Mouse (Mus musculus) heart, postnatal 4 days (tissue): ENCODE measurements around the gene Rbp1. TPM values are rescaled to one million over a fixed set of nuclear protein-coding genes. Genes with fewer than 3 reads are reported as not detected.

Experiments used
- DNase-seq: peaks from one replicate; pipeline ENCODE4 v3.0.0; 2021
- total RNA-seq, 2 experiments: library from RNA; stranded (reverse); gene quantifications; 2 replicates each; pipeline ENCODE4 v1.2.3; 2021

Gene Rbp1
- total RNA-seq, 2 experiments from 2014 or later: 22.3 to 23.2 TPM

- DNase-seq: no peak
Measured at GRCm38 (mm10) chr9:98425351-98425880, 2.7 kb downstream of the Rbp1 start.

- DNase-seq: no peak
Measured at GRCm38 (mm10) chr9:98427906-98428517, 5.3 kb downstream of the Rbp1 start.

DNA sequence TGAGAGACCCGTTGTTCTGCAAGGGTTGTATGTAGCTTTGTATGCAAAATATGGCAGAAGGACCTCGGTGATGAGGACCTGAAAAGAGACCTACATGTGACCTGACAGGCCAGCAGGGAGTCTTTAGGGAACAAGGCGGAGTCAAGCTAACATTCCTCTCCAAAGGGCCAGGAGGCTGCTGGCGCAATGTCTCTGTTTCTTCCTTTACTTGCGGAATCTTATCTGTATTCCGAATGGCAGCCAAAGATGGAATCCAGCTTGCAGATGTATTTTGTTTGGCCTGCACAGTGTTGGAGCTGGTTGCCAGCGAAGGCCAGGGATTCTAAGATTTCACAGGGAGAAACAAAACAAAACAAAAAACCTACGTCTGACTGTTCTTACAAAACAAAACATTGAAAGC lies 6.0 kb downstream of the Rbp1 start:
- peak; percentile 65 for DNase-seq

- DNase-seq: peak; percentile 55
Measured at GRCm38 (mm10) chr9:98429806-98430205, 7.0 kb downstream of the Rbp1 start.

DNA sequence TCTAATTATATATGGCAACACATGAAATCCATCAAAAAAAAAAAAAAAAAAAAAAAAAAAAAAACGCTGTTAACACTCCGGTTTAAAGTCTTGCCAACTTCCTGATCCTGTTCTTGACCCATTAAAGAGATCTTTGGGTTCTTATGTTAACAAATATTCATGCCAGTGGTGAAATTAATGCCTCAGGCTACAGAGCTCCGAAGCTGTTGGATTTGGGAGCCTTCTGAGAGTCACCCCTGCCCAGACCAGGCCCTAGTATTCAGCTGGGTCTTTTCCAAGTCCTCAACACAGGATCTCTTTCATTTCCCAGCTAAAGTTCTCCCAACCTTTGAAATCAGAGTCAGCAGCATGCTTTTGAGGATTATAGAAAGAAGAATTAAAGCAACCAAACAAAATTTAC lies 7.8 kb downstream of the Rbp1 start:
- DNase-seq: no peak

DNA sequence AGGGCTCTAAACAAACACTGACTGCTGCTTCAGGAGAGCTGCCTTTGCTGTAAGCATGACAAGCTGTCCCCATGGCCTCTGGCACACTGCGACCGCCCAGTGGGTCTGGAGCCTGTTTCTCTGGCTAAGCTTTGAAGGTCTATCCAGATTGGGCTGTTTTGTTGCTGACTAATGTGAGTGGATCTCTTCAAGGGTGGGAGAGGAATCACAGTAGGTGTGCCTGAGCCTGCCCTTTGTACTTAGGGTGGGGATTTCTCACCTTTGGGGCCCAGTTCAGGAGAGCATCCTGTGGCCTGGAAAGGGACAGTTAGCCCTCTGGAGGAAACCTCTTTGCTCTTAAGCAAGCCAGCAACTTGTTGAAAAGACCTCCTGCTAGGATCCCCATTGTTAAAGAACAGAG lies 10.3 kb downstream of the Rbp1 start:
- DNase-seq: no peak

- no peak for DNase-seq
Measured at GRCm38 (mm10) chr9:98433956-98434588, 11.3 kb downstream of the Rbp1 start.

- DNase-seq: no peak
Measured at GRCm38 (mm10) chr9:98437819-98438218, 15.1 kb downstream of the Rbp1 start.

GRCm38 (mm10) chr9:98439091-98439490 lies 16.3 kb downstream of the Rbp1 start:
- DNase-seq: no peak

DNA sequence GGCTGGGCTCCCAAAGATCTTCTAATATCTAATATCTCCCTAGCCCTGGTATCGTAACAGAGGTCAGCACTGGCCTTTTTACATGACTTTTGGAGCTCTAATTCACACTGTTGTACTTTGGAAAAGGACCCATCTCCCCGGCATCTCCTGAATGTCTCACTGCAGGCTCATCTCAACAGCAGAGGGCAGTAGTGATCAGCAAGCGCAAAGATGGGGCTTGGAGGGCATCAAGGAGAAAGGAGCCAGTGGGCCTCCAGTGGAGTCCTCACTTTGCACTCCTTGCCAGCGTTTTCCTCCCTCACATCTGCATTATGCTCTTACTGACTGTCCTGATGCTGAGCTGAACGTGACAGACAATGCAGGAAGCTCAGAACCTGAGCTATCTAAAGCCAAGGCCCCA lies 19.9 kb downstream of the Rbp1 start:
- DNase-seq: peak; percentile 65

DNA sequence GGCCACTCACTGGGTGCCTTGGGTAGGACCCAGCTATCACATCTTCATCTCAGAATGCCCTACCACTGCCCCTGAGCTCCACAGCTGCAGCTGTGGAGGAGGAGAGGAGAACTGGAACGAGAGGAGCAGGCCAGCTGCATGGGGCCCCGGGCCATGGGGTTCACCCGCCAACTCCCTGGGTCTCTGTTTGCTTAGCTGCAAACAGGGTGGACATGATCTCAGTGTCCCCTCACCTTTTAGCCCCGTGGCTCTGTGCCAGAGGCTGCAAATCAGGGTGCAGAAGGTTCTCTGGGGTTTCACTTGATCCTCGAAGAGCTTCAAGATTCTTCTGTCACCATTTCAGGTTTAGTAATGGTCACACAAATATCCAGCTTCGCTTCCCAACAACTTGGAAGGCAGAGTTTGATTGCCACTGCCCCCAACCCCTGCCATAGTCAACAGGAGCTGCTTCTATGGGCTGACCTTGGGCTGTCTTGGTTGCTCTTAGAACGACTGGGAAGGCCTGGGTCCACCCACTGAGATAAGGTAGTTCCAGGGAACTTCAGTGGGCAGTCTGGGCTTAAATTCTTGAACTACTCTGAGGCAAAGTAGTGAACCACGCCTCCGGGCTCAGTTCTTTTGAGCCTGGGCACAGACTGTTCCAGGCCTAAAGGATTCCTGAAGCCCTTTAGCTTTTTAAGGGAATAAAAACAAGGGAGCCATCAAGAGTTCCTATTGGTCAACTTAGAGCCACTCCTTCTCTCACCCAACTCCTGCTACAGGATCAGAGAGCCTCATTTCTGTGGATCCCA lies 22.8 kb downstream of the Rbp1 start:
- DNase-seq: no peak

DNA sequence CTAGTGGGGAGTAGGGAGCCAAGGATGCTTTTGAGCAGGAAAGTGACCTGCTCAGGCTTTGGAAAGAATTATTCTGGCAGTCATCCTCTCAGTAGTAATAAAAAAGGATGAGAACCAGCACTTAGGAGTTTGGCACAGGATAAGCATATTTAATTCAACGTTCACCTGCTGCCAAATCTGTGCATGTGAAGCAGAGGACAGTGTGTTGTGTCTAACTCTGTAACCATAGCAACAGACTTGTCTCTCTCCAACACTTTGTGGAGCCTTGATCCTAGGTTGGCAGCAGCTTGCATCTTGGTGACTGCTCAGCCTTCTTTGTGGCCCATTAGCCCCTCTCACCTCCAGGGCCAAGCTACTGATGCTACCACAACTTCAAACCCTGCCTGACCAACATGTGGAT lies 28.2 kb downstream of the Rbp1 start:
- DNase-seq: no peak

DNA sequence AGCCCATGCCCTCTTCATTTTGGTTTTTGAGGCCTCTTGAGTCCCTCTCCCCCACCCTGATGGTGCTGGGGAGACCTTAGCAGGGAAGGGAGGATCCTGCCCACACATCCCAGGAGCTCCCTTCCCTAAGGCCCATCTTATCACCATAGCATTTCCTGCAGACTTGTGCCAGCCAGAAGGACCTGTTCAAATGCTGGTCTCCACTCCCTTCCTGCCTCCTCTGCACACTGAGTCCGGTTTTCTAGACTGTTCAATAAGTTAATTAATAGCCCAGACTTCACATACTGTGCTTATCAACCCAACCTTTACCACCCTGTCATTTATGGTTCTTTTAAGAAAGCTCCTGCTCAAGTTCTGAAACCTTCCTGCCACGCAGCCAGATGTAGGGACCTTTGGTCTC lies 43.9 kb downstream of the Rbp1 start:
- DNase-seq: no peak

DNA sequence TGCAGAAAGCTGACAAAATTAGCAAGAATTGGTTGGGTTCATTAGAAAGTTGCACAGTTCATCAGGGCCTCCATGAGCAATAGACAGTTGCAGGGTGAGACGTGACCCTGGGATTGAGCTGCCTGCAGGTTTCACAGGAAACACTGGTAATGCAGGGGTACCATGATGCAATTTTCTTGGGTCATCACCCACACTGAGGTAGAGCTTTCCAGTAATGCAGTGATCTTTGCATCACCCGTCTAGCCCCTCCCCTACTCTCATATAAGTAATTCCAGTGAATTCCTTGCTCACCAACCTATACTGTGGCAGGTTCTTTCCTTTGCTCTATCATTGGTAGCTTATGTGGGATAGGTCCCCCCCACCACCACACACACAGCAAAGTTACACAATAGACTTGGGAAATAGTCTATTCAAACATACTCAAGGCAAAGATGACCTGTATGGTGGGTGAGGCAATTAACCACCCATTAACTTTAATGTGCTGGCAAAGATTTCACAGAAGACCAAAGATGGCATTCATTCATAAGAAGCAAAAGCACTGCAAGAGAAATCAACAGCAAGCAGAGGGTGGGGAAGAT lies 57.5 kb downstream of the Rbp1 start:
- no peak for DNase-seq

DNA sequence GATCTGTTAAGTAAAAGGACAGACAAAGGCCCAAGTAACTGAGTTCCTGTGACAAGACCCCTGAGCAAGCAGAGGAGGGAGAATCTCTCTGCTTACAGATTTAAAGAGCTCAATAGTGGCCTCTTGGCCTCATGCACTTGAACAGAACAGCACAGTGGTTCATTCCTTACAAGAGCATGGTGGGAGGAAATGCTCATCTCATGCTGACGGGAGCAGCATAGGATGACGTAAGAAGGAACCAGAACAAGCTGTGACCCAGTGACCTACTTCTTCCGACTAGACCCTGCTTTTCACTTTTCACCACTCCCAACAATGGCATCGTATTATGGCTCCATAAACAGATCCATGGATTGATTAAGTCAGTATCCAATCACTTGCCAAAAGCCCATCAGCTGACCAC lies 59.5 kb downstream of the Rbp1 start:
- no peak for DNase-seq

DNA sequence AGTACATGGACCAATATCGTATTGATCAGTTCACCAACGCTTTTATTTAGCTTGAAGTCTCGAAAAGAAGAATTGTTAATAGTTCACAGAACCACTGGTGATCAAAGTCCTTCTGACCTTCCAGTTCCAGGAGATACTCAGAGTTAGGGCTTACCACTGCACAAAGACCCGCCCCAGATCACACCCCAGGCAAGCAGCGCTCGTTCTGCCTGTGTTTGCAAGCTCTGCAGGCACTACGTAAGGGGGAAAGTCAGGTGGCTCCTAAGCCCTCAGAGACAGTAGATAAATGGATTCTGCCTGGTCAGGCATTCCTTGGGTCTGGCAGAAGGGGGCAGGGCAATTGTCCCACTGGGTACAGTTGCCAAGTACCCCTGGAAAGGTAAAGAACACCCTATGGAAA lies 62.3 kb downstream of the Rbp1 start:
- DNase-seq: no peak

DNA sequence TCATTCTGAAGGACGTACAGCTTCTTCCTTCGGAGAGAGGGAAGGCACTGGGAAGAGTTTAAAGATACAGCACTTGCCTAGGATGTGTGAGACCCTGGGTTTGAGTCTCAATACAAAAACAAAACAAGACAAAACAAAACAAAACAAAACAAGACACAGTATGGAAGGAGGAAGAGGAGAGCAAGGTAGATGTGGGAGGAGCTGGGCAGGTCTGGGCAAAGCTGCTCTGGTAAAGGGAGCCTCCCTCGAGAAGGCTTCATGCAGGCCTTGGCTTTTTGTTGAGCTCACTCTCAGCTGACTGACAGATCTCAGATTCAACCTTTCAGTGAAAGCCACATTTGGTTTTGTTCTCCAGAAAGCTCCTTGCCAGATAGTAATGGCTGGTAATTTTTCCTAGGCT lies 63.1 kb downstream of the Rbp1 start, which contains the start of gene Rbp2:
Gene Rbp2 (plus strand): TSS at position 301 of the 400 bp plus-strand sequence.
- DNase-seq: no peak

- peak; percentile 18 for DNase-seq
Measured at GRCm38 (mm10) chr9:98487273-98487672, 64.5 kb downstream of the Rbp1 start.

GRCm38 (mm10) chr9:98489532-98489931 lies 66.8 kb downstream of the Rbp1 start:
- no peak for DNase-seq

GRCm38 (mm10) chr9:98490128-98490527 lies 67.4 kb downstream of the Rbp1 start:
- DNase-seq: no peak

GRCm38 (mm10) chr9:98491071-98491470 lies 68.3 kb downstream of the Rbp1 start:
- DNase-seq: no peak

GRCm38 (mm10) chr9:98492212-98492611 lies 69.5 kb downstream of the Rbp1 start:
- DNase-seq: no peak

DNA sequence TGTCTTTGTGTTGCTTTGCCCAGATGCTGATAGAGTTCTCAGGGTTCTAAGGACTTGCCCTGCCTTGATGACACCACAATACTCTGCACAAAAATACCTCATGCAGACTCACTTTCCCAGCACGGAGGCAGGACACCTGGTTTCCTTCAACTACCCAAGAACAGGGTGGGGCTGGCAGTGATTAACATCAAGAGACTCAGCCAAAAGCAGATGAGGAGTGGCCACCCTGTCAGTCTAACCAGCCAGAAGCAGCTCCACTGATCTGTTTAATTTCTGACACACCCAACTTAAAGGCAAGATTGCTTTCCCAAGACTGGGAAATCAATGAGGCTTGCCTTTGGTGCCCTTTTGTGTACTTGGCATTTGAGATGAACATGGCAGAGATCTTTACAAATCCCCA lies 70.1 kb downstream of the Rbp1 start:
- no peak for DNase-seq
